22 mouse cellular contexts compared by ENCODE assay signal in genomic region chr1:193928607-193929006, GRCm38 (mm10).
DNase-seq lines count a peak whose midpoint lies in the region; ATAC-seq and TF ChIP-seq lines count a peak whose summit lies in the region.
"Had no signal": no experiment of that assay in that cellular context is flagged by ENCODE, and none has a peak within 500 bp of the region (broad histone marks: within the 10 kb centered on the region; RNA-seq: fewer than 3 reads in every experiment).

No protein-coding gene starts in this region.

- TF ChIP-seq CTCF in liver, postnatal 0 days (IDR thresholded peaks at IDR 0.05; ENCODE audit: low read depth): no peak

- H3K27me3 ChIP-seq in liver, postnatal 0 days (ENCODE audit: insufficient read depth, low read length): no peaks in the 10 kb centered on the region
- H3K27me3 ChIP-seq in liver, embryonic 11.5 days (replicated peaks; ENCODE audit: control insufficient read depth, insufficient read depth, low read length): no peaks in the 10 kb centered on the region
- no peaks in the 10 kb centered on the region for H3K27me3 ChIP-seq in neural tube, embryonic 15.5 days (replicated peaks)
- H3K27me3 ChIP-seq: embryonic facial prominence, embryonic 15.5 days; heart, embryonic 12.5 days had no signal

- peaks cover 8% of the 10 kb centered on the region for H3K4me1 ChIP-seq in liver, postnatal 0 days (ENCODE audit: insufficient read depth)
- no peaks in the 10 kb centered on the region for H3K4me1 ChIP-seq in liver, embryonic 11.5 days (replicated peaks; ENCODE audit: control insufficient read depth, insufficient read depth, low read length)
- no peaks in the 10 kb centered on the region for H3K4me1 ChIP-seq in neural tube, embryonic 15.5 days
- H3K4me1 ChIP-seq: embryonic facial prominence, embryonic 15.5 days; forebrain, embryonic 10.5 days; heart, embryonic 12.5 days had no signal

- ATAC-seq in liver, postnatal 0 days: peak; percentile 50
- ATAC-seq in liver, embryonic 11.5 days (replicated peaks; ENCODE audit: low FRiP score): no peak
- peak; percentile 44 for ATAC-seq in megakaryocyte, adult 5-6 weeks (ENCODE audit: poor library complexity, severe bottlenecking)
- no peak for ATAC-seq in neural tube, embryonic 15.5 days (ENCODE audit: low FRiP score)
- ATAC-seq: activated CD4-positive, CD25-positive, alpha-beta regulatory T cell, adult 4 months; forebrain, postnatal 0 days had no signal

- no peak overlapping the region for H3K4me3 ChIP-seq in liver, postnatal 0 days (ENCODE audit: low read depth, low read length)
- H3K4me3 ChIP-seq in liver, embryonic 11.5 days (ENCODE audit: low read depth, low read length): no peak overlapping the region
- H3K4me3 ChIP-seq in neural tube, embryonic 15.5 days (replicated peaks): no peak overlapping the region
- H3K4me3 ChIP-seq: embryonic facial prominence, embryonic 15.5 days; erythroblast, embryonic 14.5 days; forebrain, embryonic 10.5 days; heart, embryonic 12.5 days; hindbrain, embryonic 10.5 days had no signal

- no peak overlapping the region for H3K9ac ChIP-seq in liver, postnatal 0 days (replicated peaks)
- H3K9ac ChIP-seq in liver, embryonic 11.5 days (ENCODE audit: low read depth, low read length): no peak overlapping the region
- H3K9ac ChIP-seq in neural tube, embryonic 15.5 days (replicated peaks): no peak overlapping the region
- H3K9ac ChIP-seq: embryonic facial prominence, embryonic 15.5 days; forebrain, postnatal 0 days; heart, embryonic 12.5 days; hindbrain, embryonic 14.5 days had no signal

- no peaks in the 10 kb centered on the region for H3K36me3 ChIP-seq in liver, postnatal 0 days (replicated peaks; ENCODE audit: insufficient read depth, low read length)
- no peaks in the 10 kb centered on the region for H3K36me3 ChIP-seq in liver, embryonic 11.5 days (ENCODE audit: control insufficient read depth, insufficient read depth, low read length)
- H3K36me3 ChIP-seq in neural tube, embryonic 15.5 days: no peaks in the 10 kb centered on the region
- H3K36me3 ChIP-seq: embryonic facial prominence, embryonic 15.5 days; forebrain, embryonic 10.5 days; G1E; heart, embryonic 12.5 days; hindbrain, embryonic 10.5 days had no signal

- no peak for TF ChIP-seq EP300 in liver, postnatal 0 days (IDR thresholded peaks at IDR 0.05; ENCODE audit: low read depth)

- no peaks in the 10 kb centered on the region for H3K9me3 ChIP-seq in liver, postnatal 0 days (ENCODE audit: low read length)
- no peaks in the 10 kb centered on the region for H3K9me3 ChIP-seq in liver, embryonic 11.5 days (ENCODE audit: control insufficient read depth, low read length)
- no peaks in the 10 kb centered on the region for H3K9me3 ChIP-seq in neural tube, embryonic 15.5 days (replicated peaks)
- H3K9me3 ChIP-seq: embryonic facial prominence, embryonic 15.5 days; forebrain, embryonic 10.5 days; G1E; heart, embryonic 12.5 days; hindbrain, embryonic 10.5 days had no signal

- peak; percentile 13 for DNase-seq in liver, postnatal 0 days
- no peak for DNase-seq in liver, embryonic 11.5 days (ENCODE audit: low spot score)
- DNase-seq in ZHBTc4 (ENCODE audit: low read depth, low spot score): peak; percentile 59
- no peak for DNase-seq in right cerebral cortex, postnatal 4 days
- DNase-seq in cerebellum, postnatal 4 days (ENCODE audit: low spot score in 2 of 2): no peak
- DNase-seq: adrenal gland, postnatal 14 days; cerebellum, adult 11-12 months; cerebellum, adult 9-11 months; cerebellum, postnatal 36 days; embryo, embryonic 11 days; forebrain, postnatal 0 days; gastrocnemius, postnatal 14 days had no signal

- H3K4me2 ChIP-seq in liver, postnatal 0 days (ENCODE audit: low read depth, low read length): no peak overlapping the region
- H3K4me2 ChIP-seq in liver, embryonic 11.5 days: no peak overlapping the region
- no peak overlapping the region for H3K4me2 ChIP-seq in neural tube, embryonic 15.5 days
- H3K4me2 ChIP-seq: embryonic facial prominence, embryonic 15.5 days; heart, embryonic 12.5 days; hindbrain, embryonic 14.5 days had no signal

- WGBS in liver, postnatal 0 days (ENCODE audit: insufficient replicate concordance): 42% methylated on average over 4 of the region's 4 CpGs
- 64% methylated on average over 4 of the region's 4 CpGs for WGBS in liver, embryonic 11.5 days
- 81% methylated on average over 4 of the region's 4 CpGs for WGBS in neural tube, embryonic 15.5 days

- no peak overlapping the region for H3K27ac ChIP-seq in liver, postnatal 0 days (ENCODE audit: low read depth)
- H3K27ac ChIP-seq in liver, embryonic 11.5 days (ENCODE audit: low read depth, low read length): no peak overlapping the region
- H3K27ac ChIP-seq in neural tube, embryonic 15.5 days (replicated peaks): no peak overlapping the region
- H3K27ac ChIP-seq: embryonic facial prominence, embryonic 15.5 days; forebrain, embryonic 10.5 days; hindbrain, embryonic 10.5 days; hindbrain, embryonic 14.5 days had no signal

Comparison
In these comparisons a context has a peak if more than half of its experiments do, and no peak if none do; other contexts are left out.
1. ATAC-seq: peak in liver, postnatal 0 days (single experiment) and megakaryocyte, adult 5-6 weeks (single experiment); none in liver, embryonic 11.5 days (single experiment) and neural tube, embryonic 15.5 days (single experiment).
2. DNase-seq: peak in liver, postnatal 0 days (single experiment) and ZHBTc4 (single experiment); none in liver, embryonic 11.5 days (single experiment), right cerebral cortex, postnatal 4 days (single experiment) and cerebellum, postnatal 4 days (0 of 2).